In the genomic region with DNA sequence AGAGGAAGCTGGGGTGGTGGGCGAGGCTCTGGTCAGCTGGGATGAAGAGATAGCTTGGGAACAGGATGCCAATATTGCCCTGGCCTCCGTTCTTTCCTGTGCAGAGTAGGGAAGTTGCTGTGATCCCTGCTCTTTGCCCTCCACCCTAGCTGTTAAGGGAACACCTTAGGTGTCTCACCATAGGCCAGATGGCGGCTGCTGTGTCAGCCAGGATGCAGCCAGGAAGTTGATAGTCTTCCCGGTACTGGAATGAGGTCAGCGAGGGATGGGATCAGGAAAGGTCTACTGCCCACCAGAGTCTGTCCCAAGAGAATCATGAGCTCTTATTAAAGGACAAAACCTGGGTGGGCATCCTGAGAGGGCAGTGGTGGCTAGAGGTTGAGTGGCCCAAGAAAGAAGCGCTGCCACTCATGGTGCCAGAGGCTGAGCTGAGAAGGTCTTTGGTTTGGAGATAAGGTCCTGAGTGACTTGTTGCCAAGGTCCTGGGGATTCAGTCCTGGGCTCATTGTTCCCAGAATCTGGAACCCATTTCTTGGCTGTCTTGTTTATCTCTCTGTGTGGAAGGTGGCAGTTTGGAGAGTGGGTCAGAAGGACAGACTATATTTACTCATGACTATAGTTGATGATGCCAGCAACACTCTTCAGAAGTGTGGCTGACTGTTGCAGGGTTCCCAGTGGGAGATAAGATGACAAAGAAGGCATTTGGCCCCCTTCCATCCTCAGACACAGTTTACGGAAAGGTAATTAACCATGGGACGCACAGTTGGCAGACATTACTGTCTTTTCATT, we compare ENCODE assay signal across 21 mouse cellular contexts. TPM values are rescaled to one million over a fixed set of nuclear protein-coding genes. Genes with fewer than 3 reads are reported as not detected.
A peak's percentile ranks its signal among the peaks of the same experiment; 100 is the strongest.
DNase-seq lines count a peak whose midpoint lies in the region; ATAC-seq and TF ChIP-seq lines count a peak whose summit lies in the region.
"Had no signal": no experiment of that assay in that cellular context is flagged by ENCODE, and none has a peak within 500 bp of the region (broad histone marks: within the 10 kb centered on the region; RNA-seq: fewer than 3 reads in every experiment).

No protein-coding gene starts in this region.

- H3K79me2 ChIP-seq in heart, adult 2 months (replicated peaks; ENCODE audit: control insufficient read depth, insufficient read depth, low read length) = no peaks in the 10 kb centered on the region

- no peak overlapping the region for H3K27ac ChIP-seq in liver, postnatal 0 days (ENCODE audit: low read depth)
- no peak overlapping the region for H3K27ac ChIP-seq in liver, embryonic 11.5 days (ENCODE audit: low read depth, low read length)
- H3K27ac ChIP-seq in heart, adult 2 months = peak overlapping the region; percentile 83
- H3K27ac ChIP-seq in heart, embryonic 16.5 days (ENCODE audit: low read length) = peak overlapping the region; percentile 85
- H3K27ac ChIP-seq in hindbrain, embryonic 14.5 days = no peak overlapping the region
- H3K27ac ChIP-seq: embryonic facial prominence, embryonic 13.5 days; limb, embryonic 12.5 days; liver, embryonic 14.5 days had no signal

- peak; percentile 38; the same call in 1 of the 2 replicates for ATAC-seq in liver, postnatal 0 days
- ATAC-seq in liver, embryonic 11.5 days (replicated peaks; ENCODE audit: low FRiP score) = no peak
- ATAC-seq in heart, embryonic 16.5 days (replicated peaks; ENCODE audit: extremely low read depth, insufficient read depth, low FRiP score) = peak; percentile 85
- ATAC-seq in erythroblast, adult 5-6 weeks (replicated peaks; ENCODE audit: low FRiP score, poor library complexity, severe bottlenecking) = no peak
- ATAC-seq in hindbrain, embryonic 14.5 days (ENCODE audit: low FRiP score) = no peak

- 63% methylated on average over 8 of the region's 8 CpGs for WGBS in liver, postnatal 0 days (ENCODE audit: insufficient replicate concordance)
- 68% methylated on average over 8 of the region's 8 CpGs for WGBS in liver, embryonic 11.5 days
- WGBS in heart, adult 2 months = 35% methylated on average over 8 of the region's 8 CpGs
- 55% methylated on average over 8 of the region's 8 CpGs for WGBS in heart, embryonic 16.5 days
- WGBS in hindbrain, embryonic 14.5 days = 86% methylated on average over 8 of the region's 8 CpGs

- DNase-seq in cerebellum, adult 9-10 months = peak; percentile 56
- no peak for DNase-seq in cerebellum, adult 11-12 months
- DNase-seq in liver, postnatal 0 days = no peak
- no peak for DNase-seq in liver, embryonic 11.5 days (ENCODE audit: low spot score)
- DNase-seq in heart, adult 2 months = peak in 1 of 2 experiments; percentile 66
- no peak for DNase-seq in hindbrain, embryonic 14.5 days (ENCODE audit: low spot score)
- DNase-seq: adrenal gland, adult 8-10 months; gastrocnemius, postnatal 10 days; kidney, adult 2 months; kidney, postnatal 25 days; layer of hippocampus, adult 9-11 months; right cerebral cortex, adult 18-20 months; thymus, adult 18-20 months had no signal

- no peak for TF ChIP-seq CTCF in liver, postnatal 0 days (IDR thresholded peaks at IDR 0.05; ENCODE audit: low read depth)
- no peak for TF ChIP-seq CTCF in heart, adult 2 months (IDR thresholded peaks at IDR 0.05)

- intact Hi-C loops in heart, adult 2 months (cut with DNase I) = loop anchor here (1.0 kb wide), 1 partner anchor 47 kb away; no protein-coding TSS in a partner anchor

- H3K9me3 ChIP-seq in liver, postnatal 0 days (ENCODE audit: low read length) = no peaks in the 10 kb centered on the region
- H3K9me3 ChIP-seq in liver, embryonic 11.5 days (ENCODE audit: control insufficient read depth, low read length) = no peaks in the 10 kb centered on the region; the same call in 1 of the 2 replicates
- no peaks in the 10 kb centered on the region for H3K9me3 ChIP-seq in heart, embryonic 16.5 days (replicated peaks; ENCODE audit: control insufficient read depth, low read length)
- H3K9me3 ChIP-seq in hindbrain, embryonic 14.5 days (ENCODE audit: control insufficient read depth, low read length) = no peaks in the 10 kb centered on the region
- H3K9me3 ChIP-seq: embryonic facial prominence, embryonic 13.5 days; limb, embryonic 12.5 days had no signal

- no peak overlapping the region for H3K9ac ChIP-seq in liver, postnatal 0 days (replicated peaks)
- H3K9ac ChIP-seq in liver, embryonic 11.5 days (ENCODE audit: low read depth, low read length) = no peak overlapping the region
- no peak overlapping the region for H3K9ac ChIP-seq in heart, adult 2 months (ENCODE audit: low read depth, low read length)
- H3K9ac ChIP-seq in heart, embryonic 16.5 days (ENCODE audit: low read length) = no peak overlapping the region
- H3K9ac ChIP-seq in hindbrain, embryonic 14.5 days = no peak overlapping the region
- H3K9ac ChIP-seq: embryonic facial prominence, embryonic 13.5 days; limb, embryonic 12.5 days; liver, embryonic 14.5 days had no signal

- no peak for TF ChIP-seq EP300 in liver, postnatal 0 days (IDR thresholded peaks at IDR 0.05; ENCODE audit: low read depth)
- 0 out of 2 replicates have a peak, but pooled peaks have one; percentile 37 for TF ChIP-seq EP300 in heart, adult 2 months (IDR thresholded peaks at IDR 0.05; ENCODE audit: insufficient read depth, low read depth, low read length)

- H3K4me3 ChIP-seq in liver, postnatal 0 days (ENCODE audit: low read depth, low read length) = no peak overlapping the region
- H3K4me3 ChIP-seq in liver, embryonic 11.5 days (ENCODE audit: low read depth, low read length) = no peak overlapping the region
- H3K4me3 ChIP-seq in heart, adult 2 months = no peak overlapping the region
- no peak overlapping the region for H3K4me3 ChIP-seq in heart, embryonic 16.5 days (ENCODE audit: low read length)
- H3K4me3 ChIP-seq in hindbrain, embryonic 14.5 days (replicated peaks; ENCODE audit: low read length) = no peak overlapping the region
- H3K4me3 ChIP-seq: embryonic facial prominence, embryonic 13.5 days; limb, embryonic 12.5 days; megakaryocyte, embryonic 14.5 days had no signal

- TF ChIP-seq POLR2A in heart, adult 2 months (IDR thresholded peaks at IDR 0.05; ENCODE audit: insufficient read depth, low read depth, low read length) = no peak

- H3K36me3 ChIP-seq in liver, postnatal 0 days (replicated peaks; ENCODE audit: insufficient read depth, low read length) = no peaks in the 10 kb centered on the region
- H3K36me3 ChIP-seq in liver, embryonic 11.5 days (ENCODE audit: control insufficient read depth, insufficient read depth, low read length) = no peaks in the 10 kb centered on the region; the same call in 1 of the 2 replicates
- H3K36me3 ChIP-seq in heart, adult 2 months (ENCODE audit: control insufficient read depth, insufficient read depth, low read length) = peaks cover 9% of the 10 kb centered on the region
- peaks cover 31% of the 10 kb centered on the region for H3K36me3 ChIP-seq in heart, embryonic 16.5 days (ENCODE audit: control insufficient read depth, insufficient read depth)
- peaks cover 13% of the 10 kb centered on the region for H3K36me3 ChIP-seq in hindbrain, embryonic 14.5 days (replicated peaks; ENCODE audit: control insufficient read depth, insufficient read depth)

- no peaks in the 10 kb centered on the region for H3K27me3 ChIP-seq in liver, postnatal 0 days (ENCODE audit: insufficient read depth, low read length)
- no peaks in the 10 kb centered on the region for H3K27me3 ChIP-seq in liver, embryonic 11.5 days (replicated peaks; ENCODE audit: control insufficient read depth, insufficient read depth, low read length)
- H3K27me3 ChIP-seq in heart, adult 2 months (ENCODE audit: control insufficient read depth, insufficient read depth, low read length) = no peaks in the 10 kb centered on the region
- no peaks in the 10 kb centered on the region for H3K27me3 ChIP-seq in heart, embryonic 16.5 days (ENCODE audit: control insufficient read depth, insufficient read depth, low read length)
- H3K27me3 ChIP-seq in hindbrain, embryonic 14.5 days (ENCODE audit: control insufficient read depth, insufficient read depth, low read length) = no peaks in the 10 kb centered on the region
- H3K27me3 ChIP-seq: CH12.LX; embryonic facial prominence, embryonic 13.5 days; limb, embryonic 12.5 days had no signal

- H3K4me2 ChIP-seq in liver, postnatal 0 days (ENCODE audit: low read depth, low read length) = no peak overlapping the region
- no peak overlapping the region for H3K4me2 ChIP-seq in liver, embryonic 11.5 days
- H3K4me2 ChIP-seq in heart, embryonic 16.5 days (ENCODE audit: low read depth, low read length) = no peak overlapping the region
- no peak overlapping the region for H3K4me2 ChIP-seq in hindbrain, embryonic 14.5 days (replicated peaks)
- H3K4me2 ChIP-seq: embryonic facial prominence, embryonic 13.5 days; limb, embryonic 12.5 days had no signal

- H3K4me1 ChIP-seq in liver, postnatal 0 days (ENCODE audit: insufficient read depth) = no peaks in the 10 kb centered on the region
- H3K4me1 ChIP-seq in liver, embryonic 11.5 days (replicated peaks; ENCODE audit: control insufficient read depth, insufficient read depth, low read length) = no peaks in the 10 kb centered on the region
- peaks cover 16% of the 10 kb centered on the region for H3K4me1 ChIP-seq in heart, adult 2 months (ENCODE audit: control insufficient read depth, insufficient read depth, low read length)
- peaks cover 22% of the 10 kb centered on the region for H3K4me1 ChIP-seq in heart, embryonic 16.5 days (ENCODE audit: control insufficient read depth, insufficient read depth, low read length)
- no peaks in the 10 kb centered on the region for H3K4me1 ChIP-seq in hindbrain, embryonic 14.5 days (replicated peaks; ENCODE audit: control insufficient read depth, insufficient read depth, low read length)
- H3K4me1 ChIP-seq: embryonic facial prominence, embryonic 13.5 days had no signal

RNA-seq across cellular contexts. Expression of gene Adam19, which starts 54.6 kb away (rescaled TPM):
- 1.0 and 1.1 TPM in 2 replicates for polyA plus RNA-seq in liver, postnatal 0 days (2015; fragmentation: Nextera tagmentation; extraction: Ambion mirVana)
- polyA plus RNA-seq in liver, embryonic 11.5 days (2014; fragmentation: Nextera tagmentation; extraction: Ambion mirVana) = 8.5 and 8.8 TPM in 2 replicates
- 10 to 100 TPM; 21.9 to 63.9 TPM for total RNA-seq in heart, adult 2 months (2021)
- 17.7 and 32.1 TPM in 2 replicates for polyA plus RNA-seq in heart, adult 2 months (2012; rRNA removed)
- polyA plus RNA-seq in heart, embryonic 16.5 days (2015; fragmentation: Nextera tagmentation; extraction: Ambion mirVana) = 21.3 and 24.4 TPM in 2 replicates
- 4.6 TPM in 2 replicates for total RNA-seq in erythroblast, adult 5-6 weeks (2015; ENCODE audit: low replicate concordance)
- total RNA-seq in erythroblast, adult 5-6 weeks (2017; ENCODE audit: low replicate concordance) = 5.6 and 6.2 TPM in 2 replicates
- polyA plus RNA-seq in hindbrain, embryonic 14.5 days (2014; fragmentation: Nextera tagmentation; extraction: Ambion mirVana) = 12.2 and 14.5 TPM in 2 replicates

RNA-seq across cellular contexts. Expression of gene Nipal4, which starts 56.0 kb away (rescaled TPM):
- not detected in 2 replicates for polyA plus RNA-seq in liver, postnatal 0 days (2015; fragmentation: Nextera tagmentation; extraction: Ambion mirVana)
- 0.33 and 0.48 TPM in 2 replicates for polyA plus RNA-seq in liver, embryonic 11.5 days (2014; fragmentation: Nextera tagmentation; extraction: Ambion mirVana)
- total RNA-seq in heart, adult 2 months (2021) = under 1 TPM; 0.11 to 0.18 TPM
- 0.18 and 0.20 TPM in 2 replicates for polyA plus RNA-seq in heart, adult 2 months (2012; rRNA removed)
- 4.0 and 4.9 TPM in 2 replicates for polyA plus RNA-seq in heart, embryonic 16.5 days (2015; fragmentation: Nextera tagmentation; extraction: Ambion mirVana)
- total RNA-seq in erythroblast, adult 5-6 weeks (2015; ENCODE audit: low replicate concordance) = not detected in 2 replicates
- total RNA-seq in erythroblast, adult 5-6 weeks (2017; ENCODE audit: low replicate concordance) = not detected in 2 replicates
- polyA plus RNA-seq in hindbrain, embryonic 14.5 days (2014; fragmentation: Nextera tagmentation; extraction: Ambion mirVana) = 0.38 and 0.46 TPM in 2 replicates
- total RNA-seq: hematopoietic stem cell, adult 5-6 weeks had no signal

RNA-seq across cellular contexts. Expression of gene Gm12166, which starts 58.2 kb away (rescaled TPM):
- polyA plus RNA-seq in liver, postnatal 0 days (2015; fragmentation: Nextera tagmentation; extraction: Ambion mirVana) = 3.6 and 5.2 TPM in 2 replicates
- 5.5 and 6.6 TPM in 2 replicates for polyA plus RNA-seq in liver, embryonic 11.5 days (2014; fragmentation: Nextera tagmentation; extraction: Ambion mirVana)
- total RNA-seq in heart, adult 2 months (2021) = 1 to 10 TPM; 1.2 to 1.6 TPM
- 4.4 and 4.6 TPM in 2 replicates for polyA plus RNA-seq in heart, adult 2 months (2012; rRNA removed)
- polyA plus RNA-seq in heart, embryonic 16.5 days (2015; fragmentation: Nextera tagmentation; extraction: Ambion mirVana) = 3.0 and 10.7 TPM in 2 replicates
- 4.4 and 4.8 TPM in 2 replicates for total RNA-seq in erythroblast, adult 5-6 weeks (2015; ENCODE audit: low replicate concordance)
- 4.3 and 8.9 TPM in 2 replicates for total RNA-seq in erythroblast, adult 5-6 weeks (2017; ENCODE audit: low replicate concordance)
- polyA plus RNA-seq in hindbrain, embryonic 14.5 days (2014; fragmentation: Nextera tagmentation; extraction: Ambion mirVana) = 4.4 and 6.6 TPM in 2 replicates

Comparison
In these comparisons a context has a peak if more than half of its experiments do, and no peak if none do; other contexts are left out.
1. ATAC-seq: peak in liver, postnatal 0 days (single experiment) and heart, embryonic 16.5 days (single experiment); none in liver, embryonic 11.5 days (single experiment), erythroblast, adult 5-6 weeks (single experiment) and hindbrain, embryonic 14.5 days (single experiment).
2. H3K27ac ChIP-seq: peak in heart, adult 2 months (single experiment) and heart, embryonic 16.5 days (single experiment); none in liver, postnatal 0 days (single experiment), liver, embryonic 11.5 days (single experiment) and hindbrain, embryonic 14.5 days (single experiment).